Mouse (Mus musculus) monocyte, adult 5-6 weeks (primary cell): ENCODE data around the gene Gm43518. TPM values are rescaled to one million over a fixed set of nuclear protein-coding genes. Genes with fewer than 3 reads are reported as not detected.

Source experiments
- ATAC-seq: fragments of 153-309, 156-312 bp; replicated peaks from 2 replicates; pipeline ENCODE4 v1.8.0; 2017; ENCODE audit warnings: mild to moderate bottlenecking; ENCODE audit not compliant: low TSS enrichment, insufficient number of reproducible peaks, severe bottlenecking, poor library complexity, low FRiP score
- total RNA-seq: library from RNA; stranded (forward); fragments of 200-1000, 200-491, 200-594 nt; gene quantifications from 3 replicates; pipeline ENCODE4 v1.2.3, GENCODE M21; 2017

The Gm43518 gene
- total RNA-seq, 1 experiment from 2014 or later, result not detected

GRCm38 (mm10) chr5:123973299-123974178, 46.3 kb downstream of the Gm43518 start, which contains the start of gene Hip1r:
Gene Hip1r (plus strand): TSS chr5:123973628.
- peak; percentile 44; the same call in 1 of the 2 replicates for ATAC-seq

GRCm38 (mm10) chr5:123974179-123974485, 46.9 kb downstream of the Gm43518 start:
- no peak for ATAC-seq

- peak; percentile 87 for ATAC-seq
Observed at GRCm38 (mm10) chr5:123974616-123975111, 47.4 kb downstream of the Gm43518 start.

GRCm38 (mm10) chr5:123975668-123976180, 48.5 kb downstream of the Gm43518 start:
- no peak for ATAC-seq

- ATAC-seq, result no peak
Observed at GRCm38 (mm10) chr5:123977231-123977630, 50.0 kb downstream of the Gm43518 start.

- ATAC-seq, result no peak
Observed at GRCm38 (mm10) chr5:123978131-123978530, 50.9 kb downstream of the Gm43518 start.

- no peak for ATAC-seq
Observed at GRCm38 (mm10) chr5:123979221-123979979, 52.2 kb downstream of the Gm43518 start.

GRCm38 (mm10) chr5:123979980-123980369, 52.8 kb downstream of the Gm43518 start:
- no peak for ATAC-seq

GRCm38 (mm10) chr5:123980521-123981249, 53.5 kb downstream of the Gm43518 start:
- peak; percentile 70 for ATAC-seq

GRCm38 (mm10) chr5:123981250-123981554, 54.0 kb downstream of the Gm43518 start:
- no peak for ATAC-seq

- no peak for ATAC-seq
Observed at GRCm38 (mm10) chr5:123982838-123983237, 55.6 kb downstream of the Gm43518 start.

- ATAC-seq, result no peak
Observed at GRCm38 (mm10) chr5:123985434-123985833, 58.2 kb downstream of the Gm43518 start.

- ATAC-seq, result no peak
Observed at GRCm38 (mm10) chr5:123986925-123987324, 59.7 kb downstream of the Gm43518 start.

GRCm38 (mm10) chr5:123987511-123987910, 60.3 kb downstream of the Gm43518 start:
- ATAC-seq, result no peak

Other genes with a start within 250 kb of the Gm43518 start
- 187 to 211 TPM (median 206 TPM) in 3 replicates for gene Clip1, start 242.8 kb upstream of the Gm43518 start, total RNA-seq
- gene Zcchc8, start 206.3 kb upstream of the Gm43518 start, total RNA-seq, result 85.0 to 187 TPM (median 163 TPM) in 3 replicates
- 452 to 482 TPM (median 480 TPM) in 3 replicates for gene Rsrc2, start 178.0 kb upstream of the Gm43518 start, total RNA-seq
- gene Kntc1, start 177.7 kb upstream of the Gm43518 start, total RNA-seq, result 1.2 TPM in 1 of 3 replicates, not detected in the others
- 9.9 to 15.4 TPM (median 9.9 TPM) in 3 replicates for gene Hcar2, start 61.9 kb upstream of the Gm43518 start, total RNA-seq
- not detected in 3 replicates for gene Hcar1, start 47.4 kb upstream of the Gm43518 start, total RNA-seq
- gene Denr, start 20.2 kb upstream of the Gm43518 start, total RNA-seq, result 29.5 to 40.2 TPM (median 34.4 TPM) in 3 replicates
- gene Ccdc62, start 3.3 kb downstream of the Gm43518 start, total RNA-seq, result 0.97 to 2.9 TPM (median 1.2 TPM) in 3 replicates
- 47.8 to 65.8 TPM (median 64.6 TPM) in 3 replicates for gene Hip1r, start 46.2 kb downstream of the Gm43518 start, total RNA-seq
- gene Vps37b, start 104.9 kb downstream of the Gm43518 start, total RNA-seq, result 118 to 126 TPM (median 121 TPM) in 3 replicates
- 1.6 to 4.0 TPM (median 2.5 TPM) in 3 replicates for gene Abcb9, start 168.4 kb downstream of the Gm43518 start, total RNA-seq
- 10.7 to 21.5 TPM (median 14.4 TPM) in 3 replicates for gene Ogfod2, start 184.9 kb downstream of the Gm43518 start, total RNA-seq
- 53.4 to 79.6 TPM (median 61.8 TPM) in 3 replicates for gene Arl6ip4, start 188.7 kb downstream of the Gm43518 start, total RNA-seq